Mouse (Mus musculus): ENCODE measurements at regions not wholly inside any gene's neighbourhood (a gene's known extent, or its start where the extent isn't known, plus 50 kb on each side); places are given as distances from the start of the nearest gene placed in this dataset.
"Not testable (repeated sequence)": the region's sequence is repeated elsewhere in the genome, so short reads cannot be mapped to it uniquely, and the experiment has no call there.

GRCm38 (mm10) chr13:44663062-44663461 is 66.2 kb upstream of the Jarid2 start:
- no peak for ATAC-seq (ENCODE audit: insufficient number of reproducible peaks, low FRiP score, low TSS enrichment)

GRCm38 (mm10) chr13:44663730-44664129 is 65.5 kb upstream of the Jarid2 start:
- no peak for ATAC-seq (ENCODE audit: insufficient number of reproducible peaks, low FRiP score, low TSS enrichment)

- ATAC-seq (ENCODE audit: insufficient number of reproducible peaks, low FRiP score, low TSS enrichment): peak; percentile 42; the same call in 1 of the 2 replicates
Measured at GRCm38 (mm10) chr13:44669761-44670160, 59.5 kb upstream of the Jarid2 start.

- ATAC-seq (ENCODE audit: insufficient number of reproducible peaks, low FRiP score, low TSS enrichment): peak; percentile 79
Measured at GRCm38 (mm10) chr13:44673337-44673966, 55.8 kb upstream of the Jarid2 start.

- ATAC-seq (ENCODE audit: insufficient number of reproducible peaks, low FRiP score, low TSS enrichment): peak; percentile 52
Measured at GRCm38 (mm10) chr13:44673967-44674357, 55.3 kb upstream of the Jarid2 start.

GRCm38 (mm10) chr13:44674926-44675650 is 54.2 kb upstream of the Jarid2 start:
- ATAC-seq (ENCODE audit: insufficient number of reproducible peaks, low FRiP score, low TSS enrichment): no peak

- ATAC-seq (ENCODE audit: insufficient number of reproducible peaks, low FRiP score, low TSS enrichment): no peak
Measured at GRCm38 (mm10) chr13:44676041-44676440, 53.2 kb upstream of the Jarid2 start.

GRCm38 (mm10) chr13:44678121-44678520 is 51.2 kb upstream of the Jarid2 start:
- ATAC-seq (ENCODE audit: insufficient number of reproducible peaks, low FRiP score, low TSS enrichment): no peak

- ATAC-seq (ENCODE audit: insufficient number of reproducible peaks, low FRiP score, low TSS enrichment): not testable (repeated sequence)
Measured at GRCm38 (mm10) chr13:44679457-44679856, 49.8 kb upstream of the Jarid2 start.
